Mouse (Mus musculus) midbrain, embryonic 12.5 days (tissue): ENCODE data around the gene Prdm5. TPM values are rescaled to one million over a fixed set of nuclear protein-coding genes. Genes with fewer than 3 reads are reported as not detected.

Experiments
- ATAC-seq: fragments of 200-750 bp; cut with Nextera tagmentation; 2 replicates; pipeline ENCODE4 v1.8.0; 2017; ENCODE audit warnings: low read depth, moderate TSS enrichment, moderate library complexity; ENCODE audit not compliant: low FRiP score
- H3K27ac ChIP-seq: fragments of 300-500 bp; sonication (generic); replicated peaks from 2 replicates; pipeline ENCODE4 v1.5.1; 2016; ENCODE audit warnings: mild to moderate bottlenecking
- H3K27me3 ChIP-seq: fragments of 300-500 bp; sonication (generic); 2 replicates; pipeline ENCODE4 v1.6.1; 2016; ENCODE audit warnings: mild to moderate bottlenecking
- H3K36me3 ChIP-seq: fragments of 300-500 bp; sonication (generic); 2 replicates; pipeline ENCODE4 v1.6.1; 2016
- H3K4me1 ChIP-seq: fragments of 300-500 bp; sonication (generic); 2 replicates; pipeline ENCODE4 v1.6.1; 2016
- H3K4me2 ChIP-seq: fragments of 300-500 bp; sonication (generic); replicated peaks from 2 replicates; pipeline ENCODE4 v1.6.1; 2016; ENCODE audit warnings: mild to moderate bottlenecking, moderate library complexity
- H3K4me3 ChIP-seq: fragments of 300-500 bp; sonication (generic); 2 replicates; pipeline ENCODE4 v1.5.1; 2016; ENCODE audit warnings: mild to moderate bottlenecking
- H3K9ac ChIP-seq: fragments of 300-500 bp; sonication (generic); replicated peaks from 2 replicates; pipeline ENCODE4 v1.6.1; 2016; ENCODE audit warnings: mild to moderate bottlenecking, moderate library complexity
- H3K9me3 ChIP-seq: fragments of 300-500 bp; sonication (generic); 2 replicates; pipeline ENCODE4 v1.6.1; 2016; ENCODE audit warnings: mild to moderate bottlenecking
- WGBS: fragments of 180-500 bp; shearing (Covaris S2); methylation state at CpG from one replicate; pipeline ENCODE4 v1.1.7; 2016; 5-methylcytosine and 5-hydroxymethylcytosine counted together
- polyA plus RNA-seq: library from polyadenylated mRNA; unstranded; fragments of >200 nt; fragmentation: Nextera tagmentation; extraction: Ambion mirVana; gene quantifications from 2 replicates; pipeline ENCODE4 v1.2.1, GENCODE M21; 2016

Prdm5 gene
- polyA plus RNA-seq = 13.8 and 15.5 TPM in 2 replicates

DNA sequence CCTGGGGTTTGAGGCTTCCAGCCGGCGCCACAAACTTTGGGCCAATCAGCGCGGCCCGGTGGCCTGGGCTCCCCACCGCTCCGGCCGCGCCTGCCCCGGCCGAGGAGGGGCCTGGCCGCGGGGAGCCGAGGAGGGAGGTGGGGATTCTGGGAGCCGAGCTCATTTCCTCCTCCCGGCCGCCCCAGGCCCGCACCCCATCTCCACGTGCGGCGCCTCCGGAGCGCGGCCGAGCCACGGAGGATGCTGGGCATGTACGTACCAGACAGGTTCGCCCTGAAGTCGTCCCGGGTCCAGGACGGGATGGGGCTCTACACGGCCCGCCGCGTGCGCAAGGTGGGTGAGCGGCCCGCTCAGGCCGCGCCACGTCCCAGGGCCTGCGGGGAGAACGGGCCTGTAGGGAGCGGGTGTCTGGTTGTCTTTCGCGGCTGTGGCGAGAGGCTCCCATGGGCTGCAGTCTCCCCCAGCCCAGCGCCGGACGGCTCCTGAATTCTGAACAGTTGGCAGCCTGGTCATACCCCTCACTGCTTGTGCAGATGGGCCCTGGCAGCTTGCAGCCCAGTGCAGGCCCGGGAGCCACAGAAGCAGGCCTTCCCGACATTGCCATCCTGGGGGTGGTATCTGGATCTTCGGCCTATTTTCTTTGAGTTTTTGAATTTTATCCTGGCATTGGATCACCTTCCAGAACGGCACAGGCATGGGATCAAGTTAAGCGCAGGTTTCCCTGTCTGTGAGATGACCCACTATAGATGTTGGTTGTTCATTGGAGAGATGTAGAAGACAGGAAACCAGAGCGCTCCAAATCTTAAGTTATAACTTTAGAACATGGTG lies at the start of gene Prdm5:
Prdm5 (plus strand) TSS at position 128 of the 828 bp plus-strand sequence.
- H3K36me3 ChIP-seq = no peaks in the 10 kb centered on the region
- H3K27ac ChIP-seq = peak within 1 kb of the TSS; percentile 49
- H3K4me2 ChIP-seq = peak within 1 kb of the TSS; percentile 87
- H3K27me3 ChIP-seq = no peaks in the 10 kb centered on the region
- peak within 1 kb of the TSS; percentile 63 for H3K4me3 ChIP-seq
- WGBS = 4% methylated on average over 52 of the region's 56 CpGs
- ATAC-seq = peak; percentile 94
- peak within 1 kb of the TSS; percentile 81 for H3K9ac ChIP-seq
- peaks cover 7% of the 10 kb centered on the region; the same call in 1 of the 2 replicates for H3K4me1 ChIP-seq
- no peaks in the 10 kb centered on the region for H3K9me3 ChIP-seq

DNA sequence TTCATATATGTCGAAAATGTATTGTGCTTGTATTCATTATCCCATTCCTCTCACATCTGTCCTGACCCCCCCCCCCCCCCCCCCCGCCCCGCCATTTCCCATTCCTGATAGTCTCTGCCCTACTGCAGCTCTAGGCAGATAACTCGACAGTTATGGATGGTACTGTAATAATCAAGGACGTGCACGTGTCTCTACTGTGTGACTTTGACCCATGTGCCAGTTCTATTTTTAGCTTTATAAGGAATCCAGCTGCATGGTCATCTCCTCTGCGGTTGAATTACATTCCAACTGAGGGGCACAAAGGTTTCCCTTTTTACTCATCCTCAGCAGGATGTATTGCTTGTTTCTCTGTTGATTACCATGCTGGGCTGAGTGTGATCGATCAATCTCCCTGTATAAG lies 39.3 kb upstream of the Prdm5 start:
- H3K4me2 ChIP-seq = no peak overlapping the region
- no peaks in the 10 kb centered on the region for H3K9me3 ChIP-seq
- 87% methylated on average over 6 of the region's 8 CpGs for WGBS
- peaks cover 6% of the 10 kb centered on the region for H3K4me1 ChIP-seq
- no peaks in the 10 kb centered on the region for H3K27me3 ChIP-seq
- no peaks in the 10 kb centered on the region for H3K36me3 ChIP-seq
- no peak overlapping the region for H3K27ac ChIP-seq
- H3K9ac ChIP-seq = no peak overlapping the region
- H3K4me3 ChIP-seq = no peak overlapping the region
- no peak for ATAC-seq

DNA sequence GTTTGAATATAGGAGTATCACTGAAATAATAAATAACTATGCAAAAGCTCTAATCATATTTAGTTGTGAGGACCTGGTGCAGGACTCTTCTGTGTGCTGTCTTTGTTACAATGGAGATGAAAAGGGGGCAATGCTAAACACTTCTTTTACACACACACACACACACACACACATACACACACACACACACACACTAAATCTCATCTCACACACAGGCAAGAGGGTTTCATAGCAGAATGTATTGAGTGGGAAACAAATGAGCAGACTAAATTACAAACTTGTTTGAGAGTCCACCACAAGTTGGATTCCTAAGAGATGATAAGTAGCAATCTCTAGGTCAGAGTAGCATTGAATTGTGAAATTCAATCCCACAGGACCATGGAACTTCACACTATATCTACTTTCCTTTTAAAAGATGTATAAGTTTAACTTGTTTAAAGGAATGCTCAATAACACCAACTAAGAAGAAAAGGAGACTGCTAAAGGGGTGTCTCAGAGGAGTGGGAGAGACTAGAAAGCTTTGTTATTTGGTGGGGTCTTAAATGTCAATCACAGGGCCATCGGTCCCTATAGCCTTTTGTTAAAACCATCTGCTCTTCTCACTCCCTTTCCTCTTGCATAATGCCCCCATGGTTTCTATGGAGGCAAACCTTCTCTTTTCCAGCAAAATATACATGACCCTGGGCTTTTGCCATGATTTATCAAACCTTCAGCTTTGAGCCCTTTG lies 35.5 kb upstream of the Prdm5 start:
- H3K4me3 ChIP-seq = no peak overlapping the region
- H3K27me3 ChIP-seq = no peaks in the 10 kb centered on the region
- no peak overlapping the region; the same call in 1 of the 2 replicates for H3K27ac ChIP-seq
- no peak overlapping the region for H3K9ac ChIP-seq
- H3K9me3 ChIP-seq = peaks cover 7% of the 10 kb centered on the region; the same call in 1 of the 2 replicates
- H3K4me1 ChIP-seq = peaks cover 6% of the 10 kb centered on the region
- no peak overlapping the region for H3K4me2 ChIP-seq
- 27% methylated on average over 1 of the region's 1 CpGs for WGBS
- ATAC-seq = peak; percentile 82; the same call in 1 of the 2 replicates
- no peaks in the 10 kb centered on the region for H3K36me3 ChIP-seq

DNA sequence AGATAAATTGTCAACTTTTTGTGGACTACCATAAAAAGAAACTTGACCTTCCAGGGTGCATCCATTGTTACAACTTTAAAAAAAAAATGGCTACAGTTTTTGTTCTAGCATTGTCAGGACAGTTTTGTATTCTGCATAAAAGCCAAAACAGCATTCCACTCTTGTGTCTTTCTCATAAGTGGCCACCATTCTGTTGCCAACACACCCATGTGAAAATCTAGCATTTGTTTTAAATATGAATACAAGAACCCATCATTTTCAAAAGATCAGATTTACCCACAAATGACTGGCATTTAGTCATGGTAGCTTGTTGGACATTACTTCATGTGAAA lies 35.0 kb upstream of the Prdm5 start:
- H3K4me2 ChIP-seq = no peak overlapping the region
- H3K9ac ChIP-seq = no peak overlapping the region
- no peaks in the 10 kb centered on the region for H3K36me3 ChIP-seq
- peaks cover 7% of the 10 kb centered on the region; the same call in 1 of the 2 replicates for H3K9me3 ChIP-seq
- 0 out of 2 replicates have a peak, but pooled peaks have one; percentile 17 for ATAC-seq
- no peak overlapping the region for H3K4me3 ChIP-seq
- H3K27me3 ChIP-seq = no peaks in the 10 kb centered on the region
- peaks cover 6% of the 10 kb centered on the region for H3K4me1 ChIP-seq
- no peak overlapping the region; the same call in 1 of the 2 replicates for H3K27ac ChIP-seq

DNA sequence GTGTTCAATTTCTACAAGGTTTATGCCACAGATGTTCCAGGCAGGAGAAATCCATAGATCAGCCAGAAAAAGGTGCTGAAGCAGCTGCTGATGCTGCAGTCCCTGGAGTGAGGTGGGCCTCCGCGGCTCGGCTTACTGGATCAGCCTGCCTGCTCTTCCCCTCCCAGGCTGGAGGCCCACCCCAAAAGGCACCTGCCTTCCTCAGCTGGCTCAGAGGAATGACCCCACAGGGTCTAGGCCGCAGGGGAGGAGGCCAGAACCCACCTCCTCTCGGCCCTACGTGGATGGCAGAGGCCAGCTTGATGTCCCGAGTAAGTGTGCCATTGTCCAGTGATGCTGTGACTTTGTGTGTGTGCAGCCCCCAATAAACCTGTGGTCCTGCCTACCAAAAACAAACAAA lies 20.6 kb upstream of the Prdm5 start:
- no peak overlapping the region for H3K4me3 ChIP-seq
- 0 out of 2 replicates have a peak, but pooled peaks cover 2% of the 10 kb centered on the region for H3K4me1 ChIP-seq
- no peaks in the 10 kb centered on the region for H3K27me3 ChIP-seq
- no peak overlapping the region for H3K4me2 ChIP-seq
- H3K9ac ChIP-seq = no peak overlapping the region
- no peaks in the 10 kb centered on the region for H3K36me3 ChIP-seq
- no peak overlapping the region for H3K27ac ChIP-seq
- ATAC-seq = no peak
- H3K9me3 ChIP-seq = no peaks in the 10 kb centered on the region
- 41% methylated on average over 7 of the region's 7 CpGs for WGBS

DNA sequence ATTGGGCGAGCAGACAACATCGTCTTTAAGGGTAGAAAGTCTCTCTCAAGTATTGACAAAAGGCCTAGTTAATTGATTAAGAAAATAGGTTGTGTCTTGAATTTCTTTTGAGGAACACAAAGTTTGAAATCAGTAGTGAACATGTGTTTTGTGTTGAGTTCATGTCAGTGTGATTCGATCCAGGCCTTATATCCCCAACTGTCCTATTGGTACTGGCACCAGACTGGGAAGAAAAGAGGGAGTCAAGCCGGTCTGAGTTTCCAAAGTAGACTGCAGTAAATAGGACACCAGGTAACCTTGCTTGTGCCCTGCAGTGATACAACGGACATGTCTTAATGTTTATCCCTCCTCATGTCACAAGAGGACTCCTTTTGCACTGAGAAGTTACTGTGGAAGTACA lies 19.6 kb upstream of the Prdm5 start:
- H3K4me3 ChIP-seq = no peak overlapping the region
- 87% methylated on average over 5 of the region's 5 CpGs for WGBS
- H3K4me2 ChIP-seq = no peak overlapping the region
- H3K36me3 ChIP-seq = no peaks in the 10 kb centered on the region
- H3K27ac ChIP-seq = no peak overlapping the region
- no peak overlapping the region for H3K9ac ChIP-seq
- no peak for ATAC-seq
- H3K27me3 ChIP-seq = no peaks in the 10 kb centered on the region
- no peaks in the 10 kb centered on the region for H3K9me3 ChIP-seq
- 0 out of 2 replicates have a peak, but pooled peaks cover 2% of the 10 kb centered on the region for H3K4me1 ChIP-seq

DNA sequence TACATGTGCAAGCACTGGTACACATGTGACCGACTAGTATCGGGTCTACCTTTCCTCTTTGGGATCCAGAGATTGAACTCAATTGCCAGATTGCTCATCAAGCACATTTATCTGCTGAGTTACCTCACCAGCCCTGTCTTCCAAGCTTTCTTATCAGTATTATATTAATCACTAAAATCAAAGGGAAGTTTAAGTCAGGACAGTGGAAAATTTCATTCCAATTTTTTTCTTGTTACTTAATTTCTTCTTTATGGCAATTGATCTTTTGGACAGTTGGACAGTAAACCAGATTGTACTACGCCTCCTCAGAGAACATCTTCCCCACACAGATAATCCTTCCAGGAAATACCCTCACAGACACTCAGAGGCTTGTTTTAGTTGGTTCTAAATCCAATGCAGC lies 18.7 kb upstream of the Prdm5 start:
- no peak overlapping the region for H3K27ac ChIP-seq
- WGBS = 93% methylated on average over 3 of the region's 3 CpGs
- no peaks in the 10 kb centered on the region for H3K36me3 ChIP-seq
- H3K27me3 ChIP-seq = no peaks in the 10 kb centered on the region
- no peak for ATAC-seq
- peaks cover 5% of the 10 kb centered on the region; the same call in 1 of the 2 replicates for H3K4me1 ChIP-seq
- no peak overlapping the region for H3K4me3 ChIP-seq
- H3K9ac ChIP-seq = no peak overlapping the region
- H3K9me3 ChIP-seq = no peaks in the 10 kb centered on the region
- no peak overlapping the region for H3K4me2 ChIP-seq

DNA sequence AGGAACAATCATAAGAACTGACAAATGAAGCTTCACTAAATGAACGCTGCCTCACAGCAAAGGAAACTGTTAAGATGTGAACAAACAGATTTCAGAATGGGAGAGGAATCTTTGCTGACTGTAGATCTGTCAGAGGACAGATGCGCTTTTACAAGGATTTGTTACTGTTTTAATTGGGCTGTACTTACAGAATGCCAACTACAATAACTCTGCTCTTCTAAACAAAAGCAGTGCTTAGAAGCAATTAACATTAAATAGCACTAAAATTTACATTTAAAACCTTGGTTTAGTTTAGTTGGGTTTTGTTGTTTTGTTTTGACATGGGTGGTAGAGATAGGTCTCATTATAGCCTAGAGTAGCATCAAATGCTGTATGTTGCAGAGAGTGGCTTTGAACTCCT lies 14.3 kb upstream of the Prdm5 start:
- WGBS = 87% methylated on average over 2 of the region's 2 CpGs
- H3K27me3 ChIP-seq = 0 out of 2 replicates have a peak, but pooled peaks cover 3% of the 10 kb centered on the region
- ATAC-seq = no peak
- H3K36me3 ChIP-seq = no peaks in the 10 kb centered on the region
- H3K9me3 ChIP-seq = no peaks in the 10 kb centered on the region
- no peak overlapping the region for H3K9ac ChIP-seq
- H3K4me1 ChIP-seq = peaks cover 7% of the 10 kb centered on the region; the same call in 1 of the 2 replicates
- H3K27ac ChIP-seq = no peak overlapping the region
- no peak overlapping the region for H3K4me3 ChIP-seq
- H3K4me2 ChIP-seq = no peak overlapping the region

DNA sequence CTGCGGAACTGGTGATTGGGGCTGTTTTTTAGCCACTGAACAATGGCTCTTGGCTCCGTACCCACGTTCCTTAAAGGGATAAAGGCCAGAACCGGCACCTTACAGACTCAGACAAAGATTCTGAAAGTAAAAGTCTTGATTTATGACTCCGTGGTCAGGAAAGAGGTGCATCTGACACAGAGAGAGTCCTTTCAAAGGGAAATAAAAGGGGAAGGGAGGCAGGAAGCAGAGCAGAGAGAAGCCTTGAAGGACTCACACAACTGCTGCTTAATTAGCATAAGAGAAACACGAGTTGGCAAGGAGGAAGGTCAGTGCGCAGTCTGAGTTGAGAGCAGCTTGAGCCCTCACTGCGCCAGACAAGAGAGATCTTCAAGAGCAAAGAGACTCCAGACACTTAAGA lies 13.7 kb upstream of the Prdm5 start:
- WGBS = 20% methylated on average over 8 of the region's 8 CpGs
- H3K4me2 ChIP-seq = 0 out of 2 replicates have a peak overlapping the region, but pooled peaks have one; percentile 16
- no peak overlapping the region for H3K9ac ChIP-seq
- no peaks in the 10 kb centered on the region for H3K9me3 ChIP-seq
- ATAC-seq = 0 out of 2 replicates have a peak, but pooled peaks have one; percentile 45
- H3K27me3 ChIP-seq = 0 out of 2 replicates have a peak, but pooled peaks cover 3% of the 10 kb centered on the region
- no peaks in the 10 kb centered on the region for H3K36me3 ChIP-seq
- H3K4me1 ChIP-seq = peaks cover 7% of the 10 kb centered on the region; the same call in 1 of the 2 replicates
- H3K4me3 ChIP-seq = no peak overlapping the region
- no peak overlapping the region for H3K27ac ChIP-seq

DNA sequence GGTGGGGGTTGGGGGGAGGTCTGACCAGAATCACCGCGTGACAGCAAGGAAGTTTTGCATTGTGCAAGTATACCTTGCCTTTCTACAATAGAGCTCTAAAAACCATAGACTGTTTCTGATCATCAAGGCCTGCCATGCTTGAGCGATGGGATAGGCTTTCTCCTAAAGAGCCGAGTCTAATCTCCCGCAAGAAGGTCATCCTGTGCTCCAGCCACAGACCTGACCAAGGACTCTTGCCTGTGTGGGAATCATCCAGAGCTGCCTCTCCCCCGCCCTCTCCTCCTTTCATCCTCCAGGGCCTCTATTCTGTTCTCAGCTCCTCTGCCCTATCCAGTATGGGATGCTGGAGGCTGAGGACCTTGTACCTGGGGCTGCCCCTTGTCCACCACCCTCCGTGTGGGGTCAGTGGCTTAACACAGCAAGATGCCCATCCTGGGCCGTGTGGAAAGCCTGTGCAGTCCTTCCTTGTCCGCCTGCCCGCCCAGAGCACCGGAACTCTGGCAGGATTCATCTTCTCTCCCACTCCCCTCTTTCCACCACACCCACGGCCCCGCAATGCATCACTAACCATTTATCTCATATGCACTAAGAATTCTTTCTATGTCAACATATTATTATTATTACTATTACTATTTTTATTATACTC lies 12.9 kb upstream of the Prdm5 start:
- Histone ChIP-seq H3K27ac (no peak overlapping the region), H3K9ac (no peak overlapping the region), H3K27me3 (0 out of 2 replicates have a peak, but pooled peaks cover 3% of the 10 kb centered on the region), H3K4me1 (peaks cover 7% of the 10 kb centered on the region; the same call in 1 of the 2 replicates), H3K9me3 (no peaks in the 10 kb centered on the region), H3K36me3 (no peaks in the 10 kb centered on the region), H3K4me3 (no peak overlapping the region), H3K4me2 (no peak overlapping the region)
- no peak for ATAC-seq
- WGBS = 83% methylated on average over 13 of the region's 13 CpGs

DNA sequence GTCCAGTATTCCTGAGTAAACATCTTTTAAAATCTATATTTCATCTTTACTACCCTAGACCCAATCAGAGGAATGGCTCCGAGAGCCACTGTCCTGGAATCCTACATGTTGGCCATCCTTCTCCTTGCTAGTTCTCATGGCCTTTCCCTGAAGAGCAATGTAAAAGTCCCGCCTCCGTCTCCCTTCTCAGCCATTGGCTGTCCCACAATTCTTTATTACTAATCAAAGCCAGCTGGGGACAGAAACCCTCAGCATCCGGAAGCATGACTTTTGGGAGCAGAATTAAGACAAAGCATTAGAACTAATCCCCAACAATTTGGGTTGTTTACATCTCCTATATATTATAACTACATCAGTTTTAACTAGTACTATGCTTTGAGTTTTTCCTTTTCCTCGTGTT lies 10.9 kb upstream of the Prdm5 start:
- Histone ChIP-seq H3K27me3 (0 out of 2 replicates have a peak, but pooled peaks cover 3% of the 10 kb centered on the region), H3K9ac (no peak overlapping the region), H3K4me2 (no peak overlapping the region), H3K4me3 (no peak overlapping the region), H3K4me1 (peaks cover 7% of the 10 kb centered on the region; the same call in 1 of the 2 replicates), H3K36me3 (no peaks in the 10 kb centered on the region), H3K9me3 (no peaks in the 10 kb centered on the region), H3K27ac (no peak overlapping the region)
- no peak for ATAC-seq
- WGBS = 87% methylated on average over 5 of the region's 5 CpGs
